ENCODE assay signal across 7 mouse cellular contexts in genomic region chr6:139874418-139875176, GRCm38 (mm10).
DNase-seq lines count a peak whose midpoint lies in the region; ATAC-seq and TF ChIP-seq lines count a peak whose summit lies in the region.

No protein-coding gene starts in this region.

- peak; percentile 15 for DNase-seq in ES-E14 (ENCODE audit: low read depth, low spot score)
- peak; percentile 69 for DNase-seq in adrenal gland, adult 2 months
- DNase-seq in embryonic facial prominence, embryonic 10.5 days (ENCODE audit: low spot score) = peak; percentile 35
- peak; percentile 68 for DNase-seq in heart, postnatal 0 days (ENCODE audit: low spot score)
- DNase-seq in kidney, postnatal 14 days = peak; percentile 56
- DNase-seq in liver, postnatal 0 days = no peak
- peak; percentile 40 for DNase-seq in right cerebral cortex, postnatal 14 days

- H3K4me3 ChIP-seq in ES-E14 (ENCODE audit: insufficient read depth in 1 of 2, low read depth in 1 of 2, low read length in 2 of 2, poor library complexity in 1 of 2, severe bottlenecking in 1 of 2) = no peak overlapping the region
- no peak overlapping the region for H3K4me3 ChIP-seq in embryonic facial prominence, embryonic 10.5 days
- H3K4me3 ChIP-seq in heart, postnatal 0 days (ENCODE audit: low read depth, low read length) = no peak overlapping the region
- H3K4me3 ChIP-seq in liver, postnatal 0 days (ENCODE audit: low read depth, low read length) = no peak overlapping the region

- H3K9me3 ChIP-seq in ES-E14 (ENCODE audit: control insufficient read depth, insufficient read depth, low read depth, low read length) = no peaks in the 10 kb centered on the region
- H3K9me3 ChIP-seq in embryonic facial prominence, embryonic 10.5 days = no peaks in the 10 kb centered on the region
- no peaks in the 10 kb centered on the region for H3K9me3 ChIP-seq in heart, postnatal 0 days (replicated peaks; ENCODE audit: control insufficient read depth, low read length)
- H3K9me3 ChIP-seq in liver, postnatal 0 days (ENCODE audit: low read length) = no peaks in the 10 kb centered on the region

- peak; percentile 53 for ATAC-seq in heart, postnatal 0 days (ENCODE audit: insufficient read depth, low read depth)
- ATAC-seq in liver, postnatal 0 days = no peak

- peak; percentile 66 for TF ChIP-seq CTCF in heart, postnatal 0 days (IDR thresholded peaks at IDR 0.05; ENCODE audit: low read depth)
- TF ChIP-seq CTCF in liver, postnatal 0 days (IDR thresholded peaks at IDR 0.05; ENCODE audit: low read depth) = peak; percentile 59

- no peak overlapping the region for H3K9ac ChIP-seq in ES-E14 (ENCODE audit: insufficient read depth, low read depth, low read length, poor library complexity, severe bottlenecking)
- no peak overlapping the region for H3K9ac ChIP-seq in heart, postnatal 0 days (replicated peaks; ENCODE audit: low read depth, low read length)
- no peak overlapping the region for H3K9ac ChIP-seq in liver, postnatal 0 days (replicated peaks)

- no peaks in the 10 kb centered on the region for H3K36me3 ChIP-seq in ES-E14 (ENCODE audit: control insufficient read depth, insufficient read depth, low read length, poor library complexity, severe bottlenecking)
- no peaks in the 10 kb centered on the region for H3K36me3 ChIP-seq in embryonic facial prominence, embryonic 10.5 days (replicated peaks)
- H3K36me3 ChIP-seq in heart, postnatal 0 days (replicated peaks; ENCODE audit: control insufficient read depth, insufficient read depth, low read length) = no peaks in the 10 kb centered on the region
- no peaks in the 10 kb centered on the region for H3K36me3 ChIP-seq in liver, postnatal 0 days (replicated peaks; ENCODE audit: insufficient read depth, low read length)

- no peak for TF ChIP-seq EP300 in heart, postnatal 0 days (IDR thresholded peaks at IDR 0.05; ENCODE audit: low read depth)
- no peak for TF ChIP-seq EP300 in liver, postnatal 0 days (IDR thresholded peaks at IDR 0.05; ENCODE audit: low read depth)

- WGBS in embryonic facial prominence, embryonic 10.5 days = 55% methylated on average over 3 of the region's 3 CpGs
- WGBS in heart, postnatal 0 days = 36% methylated on average over 3 of the region's 3 CpGs
- 46% methylated on average over 3 of the region's 3 CpGs for WGBS in liver, postnatal 0 days (ENCODE audit: insufficient replicate concordance)

- H3K27me3 ChIP-seq in embryonic facial prominence, embryonic 10.5 days (replicated peaks; ENCODE audit: low read depth, poor library complexity, severe bottlenecking) = no peaks in the 10 kb centered on the region
- no peaks in the 10 kb centered on the region for H3K27me3 ChIP-seq in heart, postnatal 0 days (ENCODE audit: control insufficient read depth, insufficient read depth, low read length)
- H3K27me3 ChIP-seq in liver, postnatal 0 days (ENCODE audit: insufficient read depth, low read length) = no peaks in the 10 kb centered on the region

- no peak overlapping the region for H3K4me2 ChIP-seq in heart, postnatal 0 days (ENCODE audit: low read depth, low read length)
- no peak overlapping the region for H3K4me2 ChIP-seq in liver, postnatal 0 days (ENCODE audit: low read depth, low read length)

- in situ Hi-C loops in ES-E14 (cut with MboI; ENCODE audit: low sequenced_read_pairs in 2 of 2, unreplicated experiment in 2 of 2) = no loop called here

- no peak overlapping the region for H3K27ac ChIP-seq in ES-E14 (ENCODE audit: insufficient read depth, low read depth, low read length, poor library complexity, severe bottlenecking)
- H3K27ac ChIP-seq in embryonic facial prominence, embryonic 10.5 days (replicated peaks) = no peak overlapping the region
- no peak overlapping the region for H3K27ac ChIP-seq in heart, postnatal 0 days (ENCODE audit: low read depth)
- no peak overlapping the region for H3K27ac ChIP-seq in liver, postnatal 0 days (ENCODE audit: low read depth)

- no peaks in the 10 kb centered on the region for H3K4me1 ChIP-seq in ES-E14 (ENCODE audit: control insufficient read depth in 2 of 2, insufficient read depth in 2 of 2, low read length in 2 of 2, poor library complexity in 1 of 2)
- no peaks in the 10 kb centered on the region for H3K4me1 ChIP-seq in embryonic facial prominence, embryonic 10.5 days
- 0 out of 2 replicates have a peak, but pooled peaks cover 3% of the 10 kb centered on the region for H3K4me1 ChIP-seq in heart, postnatal 0 days (ENCODE audit: control insufficient read depth, insufficient read depth)
- 0 out of 2 replicates have a peak, but pooled peaks cover 2% of the 10 kb centered on the region for H3K4me1 ChIP-seq in liver, postnatal 0 days (ENCODE audit: insufficient read depth)

TF ChIP-seq in ES-E14, 5 proteins besides CTCF, POLR2A, EP300 and RAD21:
- TF ChIP-seq ZNF384 (IDR thresholded peaks at IDR 0.05; ENCODE audit: low read depth, low read length) (0 out of 2 replicates have a peak, but pooled peaks have one; percentile 35), MAFK (IDR thresholded peaks at IDR 0.05; ENCODE audit: insufficient read depth, low read depth, low read length) (peak; percentile 95), HCFC1 (IDR thresholded peaks at IDR 0.05; ENCODE audit: borderline replicate concordance, insufficient read depth, low read length) (no peak)
